In genomic region chr3:88501366-88502030, GRCm38 (mm10) we compare ENCODE assay signal across 9 mouse cellular contexts. TPM values are rescaled to one million over a fixed set of nuclear protein-coding genes. Genes with fewer than 3 reads are reported as not detected.
DNase-seq lines count a peak whose midpoint lies in the region; ATAC-seq and TF ChIP-seq lines count a peak whose summit lies in the region.
"Had no signal": no experiment of that assay in that cellular context is flagged by ENCODE, and none has a peak within 500 bp of the region (broad histone marks: within the 10 kb centered on the region; RNA-seq: fewer than 3 reads in every experiment).

No protein-coding gene starts in this region.

- no peak for DNase-seq in kidney, postnatal 36 days
- DNase-seq in embryonic facial prominence, embryonic 10.5 days (ENCODE audit: low spot score), result no peak
- DNase-seq in hindbrain, postnatal 0 days (ENCODE audit: low spot score), result no peak
- DNase-seq in left cerebral cortex, postnatal 36 days (ENCODE audit: low spot score in 2 of 2), result no peak
- no peak for DNase-seq in natural killer cell, adult 2 months (ENCODE audit: low spot score in 2 of 2)
- DNase-seq in right cerebral cortex, adult 2 months (ENCODE audit: low spot score in 2 of 2), result no peak

- TF ChIP-seq CTCF in hindbrain, postnatal 0 days (IDR thresholded peaks at IDR 0.05; ENCODE audit: low read depth), result no peak

- intact Hi-C loops in left cerebral cortex, postnatal 36 days (cut with DNase I), result no loop called here

- no peak for ATAC-seq in kidney, embryonic 15.5 days (replicated peaks; ENCODE audit: low FRiP score)
- ATAC-seq in hindbrain, postnatal 0 days, result no peak
- ATAC-seq in midbrain, embryonic 16.5 days, result no peak

- H3K9ac ChIP-seq in kidney, embryonic 15.5 days, result peak overlapping the region; percentile 80
- peak overlapping the region; percentile 82; the same call in 1 of the 2 replicates for H3K9ac ChIP-seq in hindbrain, postnatal 0 days (replicated peaks; ENCODE audit: low read length)
- peak overlapping the region; percentile 76 for H3K9ac ChIP-seq in midbrain, embryonic 16.5 days (ENCODE audit: low read depth, low read length)

- H3K4me1 ChIP-seq in kidney, embryonic 15.5 days, result peaks cover 59% of the 10 kb centered on the region
- peaks cover 57% of the 10 kb centered on the region for H3K4me1 ChIP-seq in embryonic facial prominence, embryonic 10.5 days
- H3K4me1 ChIP-seq in hindbrain, postnatal 0 days (ENCODE audit: insufficient read depth, low read length), result peaks cover 17% of the 10 kb centered on the region
- H3K4me1 ChIP-seq in midbrain, embryonic 16.5 days (ENCODE audit: control insufficient read depth, insufficient read depth, low read length), result peaks cover 11% of the 10 kb centered on the region

- H3K36me3 ChIP-seq in kidney, embryonic 15.5 days, result no peaks in the 10 kb centered on the region
- no peaks in the 10 kb centered on the region for H3K36me3 ChIP-seq in embryonic facial prominence, embryonic 10.5 days (replicated peaks)
- H3K36me3 ChIP-seq in hindbrain, postnatal 0 days (ENCODE audit: insufficient read depth, low read length), result no peaks in the 10 kb centered on the region
- no peaks in the 10 kb centered on the region for H3K36me3 ChIP-seq in midbrain, embryonic 16.5 days (ENCODE audit: control insufficient read depth, insufficient read depth, low read length)

- H3K9me3 ChIP-seq in kidney, embryonic 15.5 days (replicated peaks), result no peaks in the 10 kb centered on the region
- H3K9me3 ChIP-seq in embryonic facial prominence, embryonic 10.5 days, result no peaks in the 10 kb centered on the region
- no peaks in the 10 kb centered on the region for H3K9me3 ChIP-seq in hindbrain, postnatal 0 days (ENCODE audit: low read length)
- H3K9me3 ChIP-seq in midbrain, embryonic 16.5 days (replicated peaks; ENCODE audit: control insufficient read depth, low read length, poor library complexity, severe bottlenecking), result no peaks in the 10 kb centered on the region

- peak overlapping the region; percentile 97 for H3K4me2 ChIP-seq in kidney, embryonic 15.5 days
- H3K4me2 ChIP-seq in hindbrain, postnatal 0 days (ENCODE audit: low read depth, low read length), result peak overlapping the region; percentile 90
- H3K4me2 ChIP-seq in midbrain, embryonic 16.5 days (ENCODE audit: low read length), result peak overlapping the region; percentile 71

- peak overlapping the region; percentile 82 for H3K27ac ChIP-seq in kidney, embryonic 15.5 days
- 0 out of 2 replicates have a peak overlapping the region, but pooled peaks have one; percentile 11 for H3K27ac ChIP-seq in embryonic facial prominence, embryonic 10.5 days (replicated peaks)
- H3K27ac ChIP-seq in hindbrain, postnatal 0 days, result 0 out of 2 replicates have a peak overlapping the region, but pooled peaks have one; percentile 9
- no peak overlapping the region for H3K27ac ChIP-seq in midbrain, embryonic 16.5 days (ENCODE audit: low read length)

- H3K4me3 ChIP-seq in kidney, embryonic 15.5 days (replicated peaks), result peak overlapping the region; percentile 65
- peak overlapping the region; percentile 68 for H3K4me3 ChIP-seq in embryonic facial prominence, embryonic 10.5 days
- H3K4me3 ChIP-seq in hindbrain, postnatal 0 days (ENCODE audit: low read length), result peak overlapping the region; percentile 69
- H3K4me3 ChIP-seq in midbrain, embryonic 16.5 days (ENCODE audit: low read depth, low read length), result peak overlapping the region; percentile 57

- WGBS in kidney, embryonic 15.5 days, result 57% methylated on average over 6 of the region's 6 CpGs
- WGBS in embryonic facial prominence, embryonic 10.5 days, result 50% methylated on average over 6 of the region's 6 CpGs
- WGBS in hindbrain, postnatal 0 days, result 65% methylated on average over 6 of the region's 6 CpGs
- WGBS in midbrain, embryonic 16.5 days, result 52% methylated on average over 6 of the region's 6 CpGs

- H3K27me3 ChIP-seq in kidney, embryonic 15.5 days, result no peaks in the 10 kb centered on the region
- H3K27me3 ChIP-seq in embryonic facial prominence, embryonic 10.5 days (replicated peaks; ENCODE audit: low read depth, poor library complexity, severe bottlenecking), result peaks cover 45% of the 10 kb centered on the region
- no peaks in the 10 kb centered on the region for H3K27me3 ChIP-seq in hindbrain, postnatal 0 days (ENCODE audit: insufficient read depth, low read length)
- H3K27me3 ChIP-seq in midbrain, embryonic 16.5 days (ENCODE audit: control insufficient read depth, insufficient read depth, low read depth, low read length), result no peaks in the 10 kb centered on the region

RNA-seq across cellular contexts. Expression of gene Lmna, which starts 8.3 kb away (rescaled TPM):
- polyA plus RNA-seq in kidney, embryonic 15.5 days (2015; fragmentation: Nextera tagmentation; extraction: Ambion mirVana), result 89.2 and 92.0 TPM in 2 replicates
- polyA plus RNA-seq in embryonic facial prominence, embryonic 10.5 days (2016; fragmentation: Nextera tagmentation; extraction: Ambion mirVana), result 15.2 and 17.9 TPM in 2 replicates
- 59.7 and 60.8 TPM in 2 replicates for total RNA-seq in hindbrain, postnatal 0 days (2014; rRNA removed)
- 59.1 and 61.1 TPM in 2 replicates for polyA plus RNA-seq in hindbrain, postnatal 0 days (2015; fragmentation: Nextera tagmentation; extraction: Ambion mirVana)
- polyA plus RNA-seq in midbrain, embryonic 16.5 days (2015; fragmentation: Nextera tagmentation; extraction: Ambion mirVana), result 51.0 and 59.7 TPM in 2 replicates
- total RNA-seq in left cerebral cortex, postnatal 36 days (2021), result 10 to 100 TPM; 47.1 to 57.3 TPM

RNA-seq across cellular contexts. Expression of gene Mex3a, which starts 30.7 kb away (rescaled TPM):
- polyA plus RNA-seq in kidney, embryonic 15.5 days (2015; fragmentation: Nextera tagmentation; extraction: Ambion mirVana), result 20.9 and 22.0 TPM in 2 replicates
- 33.6 and 37.4 TPM in 2 replicates for polyA plus RNA-seq in embryonic facial prominence, embryonic 10.5 days (2016; fragmentation: Nextera tagmentation; extraction: Ambion mirVana)
- 52.3 and 54.5 TPM in 2 replicates for total RNA-seq in hindbrain, postnatal 0 days (2014; rRNA removed)
- 13.9 and 15.3 TPM in 2 replicates for polyA plus RNA-seq in hindbrain, postnatal 0 days (2015; fragmentation: Nextera tagmentation; extraction: Ambion mirVana)
- 28.6 and 33.0 TPM in 2 replicates for polyA plus RNA-seq in midbrain, embryonic 16.5 days (2015; fragmentation: Nextera tagmentation; extraction: Ambion mirVana)
- total RNA-seq in left cerebral cortex, postnatal 36 days (2021), result 1 to 10 TPM; 2.6 to 2.9 TPM

RNA-seq across cellular contexts. Expression of gene Sema4a, which starts 40.5 kb away (rescaled TPM):
- polyA plus RNA-seq in kidney, embryonic 15.5 days (2015; fragmentation: Nextera tagmentation; extraction: Ambion mirVana), result 14.0 and 14.7 TPM in 2 replicates
- polyA plus RNA-seq in embryonic facial prominence, embryonic 10.5 days (2016; fragmentation: Nextera tagmentation; extraction: Ambion mirVana), result 5.9 and 7.1 TPM in 2 replicates
- total RNA-seq in hindbrain, postnatal 0 days (2014; rRNA removed), result 39.4 and 45.2 TPM in 2 replicates
- polyA plus RNA-seq in hindbrain, postnatal 0 days (2015; fragmentation: Nextera tagmentation; extraction: Ambion mirVana), result 25.4 and 26.5 TPM in 2 replicates
- 42.5 and 44.0 TPM in 2 replicates for polyA plus RNA-seq in midbrain, embryonic 16.5 days (2015; fragmentation: Nextera tagmentation; extraction: Ambion mirVana)
- total RNA-seq in left cerebral cortex, postnatal 36 days (2021), result 10 to 100 TPM; 52.2 to 66.7 TPM

RNA-seq across cellular contexts. Expression of gene Rab25, which starts 46.6 kb away (rescaled TPM):
- polyA plus RNA-seq in kidney, embryonic 15.5 days (2015; fragmentation: Nextera tagmentation; extraction: Ambion mirVana), result 15.1 and 17.4 TPM in 2 replicates
- 4.9 and 5.8 TPM in 2 replicates for polyA plus RNA-seq in embryonic facial prominence, embryonic 10.5 days (2016; fragmentation: Nextera tagmentation; extraction: Ambion mirVana)
- total RNA-seq in hindbrain, postnatal 0 days (2014; rRNA removed), result not detected in 2 replicates
- polyA plus RNA-seq in hindbrain, postnatal 0 days (2015; fragmentation: Nextera tagmentation; extraction: Ambion mirVana), result 0.44 and 1.3 TPM in 2 replicates
- polyA plus RNA-seq in midbrain, embryonic 16.5 days (2015; fragmentation: Nextera tagmentation; extraction: Ambion mirVana), result 0.69 TPM in 1 of 2 replicates, not detected in the other
- not detected for total RNA-seq in left cerebral cortex, postnatal 36 days (2021)
- total RNA-seq: layer of hippocampus, postnatal 25 days had no signal

RNA-seq across cellular contexts. Expression of gene Lamtor2, which starts 51.4 kb away (rescaled TPM):
- 167 and 173 TPM in 2 replicates for polyA plus RNA-seq in kidney, embryonic 15.5 days (2015; fragmentation: Nextera tagmentation; extraction: Ambion mirVana)
- polyA plus RNA-seq in embryonic facial prominence, embryonic 10.5 days (2016; fragmentation: Nextera tagmentation; extraction: Ambion mirVana), result 158 and 161 TPM in 2 replicates
- total RNA-seq in hindbrain, postnatal 0 days (2014; rRNA removed), result 45.1 and 59.2 TPM in 2 replicates
- 189 and 198 TPM in 2 replicates for polyA plus RNA-seq in hindbrain, postnatal 0 days (2015; fragmentation: Nextera tagmentation; extraction: Ambion mirVana)
- 181 and 193 TPM in 2 replicates for polyA plus RNA-seq in midbrain, embryonic 16.5 days (2015; fragmentation: Nextera tagmentation; extraction: Ambion mirVana)
- total RNA-seq in left cerebral cortex, postnatal 36 days (2021), result 100 to 1,000 TPM; 103 to 106 TPM
